Mouse (Mus musculus) heart, postnatal 0 days (tissue): ENCODE data around the gene Dhrs7.

ENCODE experiments used
- CTCF ChIP-seq: IDR thresholded peaks from 2 replicates; pipeline ENCODE4 v1.5.1; 2016; ENCODE audit warnings: antibody characterized with exemption, control low read depth, low read depth
- EP300 ChIP-seq: IDR thresholded peaks from 2 replicates; pipeline ENCODE4 v1.6.1; 2016; ENCODE audit warnings: antibody characterized with exemption, low read depth

- TF ChIP-seq CTCF (peak; percentile 46), EP300 (no peak)
These were observed 30.3 kb upstream of the Dhrs7 start for GRCm38 (mm10) chr12:72694901-72695463.
